Mouse (Mus musculus) thymus, adult 2 months (tissue): ENCODE measurements around the gene Fsd1. TPM values are rescaled to one million over a fixed set of nuclear protein-coding genes. Genes with fewer than 3 reads are reported as not detected.
"Not testable (repeated sequence)": the region's sequence is repeated elsewhere in the genome, so short reads cannot be mapped to it uniquely, and the experiment has no call there.

Source experiments
- DNase-seq: peaks from one replicate; pipeline ENCODE4 v3.0.0; 2021
- H3K27ac ChIP-seq: fragments of 200-500 bp; 2 replicates; pipeline ENCODE4 v1.5.1; 2012; ENCODE audit warnings: low read length, control low read depth; ENCODE audit not compliant: control insufficient read depth, insufficient read depth
- H3K27me3 ChIP-seq: fragments of 200-500 bp; 2 replicates; pipeline ENCODE4 v1.6.1; 2012; ENCODE audit warnings: mild to moderate bottlenecking, low read length, moderate library complexity, mixed read lengths; ENCODE audit not compliant: control insufficient read depth, insufficient read depth
- H3K36me3 ChIP-seq: fragments of 200-500 bp; 2 replicates; pipeline ENCODE4 v1.6.1; 2012; ENCODE audit warnings: mild to moderate bottlenecking, low read length, moderate library complexity; ENCODE audit not compliant: control insufficient read depth, insufficient read depth
- H3K4me1 ChIP-seq: fragments of 200-500 bp; replicated peaks from 2 replicates; pipeline ENCODE4 v1.6.1; 2012; ENCODE audit warnings: low read length; ENCODE audit not compliant: control insufficient read depth, insufficient read depth
- H3K4me3 ChIP-seq: fragments of 200-500 bp; 2 replicates; pipeline ENCODE4 v1.5.1; 2012; ENCODE audit warnings: mild to moderate bottlenecking, low read length, control low read depth, moderate library complexity; ENCODE audit not compliant: control insufficient read depth, insufficient read depth
- CTCF ChIP-seq: fragments of 200-500 bp; IDR thresholded peaks from 2 replicates; pipeline ENCODE4 v1.5.1; 2012; ENCODE audit warnings: mild to moderate bottlenecking, control low read depth, low read length, moderate library complexity, borderline replicate concordance; ENCODE audit not compliant: control insufficient read depth, poor library complexity, insufficient read depth; ENCODE audit errors: extremely low read depth
- POLR2A ChIP-seq: fragments of 200-500 bp; IDR thresholded peaks from 2 replicates; pipeline ENCODE4 v1.6.1; 2012; ENCODE audit warnings: mild to moderate bottlenecking, low read length, control low read depth, moderate library complexity; ENCODE audit not compliant: control insufficient read depth, poor library complexity, insufficient read depth; ENCODE audit errors: extremely low read depth
- WGBS: fragments of 180-500 bp; shearing (Covaris S2); methylation state at CpG from one replicate; pipeline ENCODE4 v1.1.7; 2018; 5-methylcytosine and 5-hydroxymethylcytosine counted together
- polyA plus RNA-seq: library from polyadenylated mRNA; depleted of rRNA; stranded (reverse); fragments of >200 nt; gene quantifications from 2 replicates; pipeline ENCODE4 v1.2.3, GENCODE M21; 2012; rRNA removed

Fsd1 gene
- 0.26 and 0.62 TPM in 2 replicates for polyA plus RNA-seq

DNA sequence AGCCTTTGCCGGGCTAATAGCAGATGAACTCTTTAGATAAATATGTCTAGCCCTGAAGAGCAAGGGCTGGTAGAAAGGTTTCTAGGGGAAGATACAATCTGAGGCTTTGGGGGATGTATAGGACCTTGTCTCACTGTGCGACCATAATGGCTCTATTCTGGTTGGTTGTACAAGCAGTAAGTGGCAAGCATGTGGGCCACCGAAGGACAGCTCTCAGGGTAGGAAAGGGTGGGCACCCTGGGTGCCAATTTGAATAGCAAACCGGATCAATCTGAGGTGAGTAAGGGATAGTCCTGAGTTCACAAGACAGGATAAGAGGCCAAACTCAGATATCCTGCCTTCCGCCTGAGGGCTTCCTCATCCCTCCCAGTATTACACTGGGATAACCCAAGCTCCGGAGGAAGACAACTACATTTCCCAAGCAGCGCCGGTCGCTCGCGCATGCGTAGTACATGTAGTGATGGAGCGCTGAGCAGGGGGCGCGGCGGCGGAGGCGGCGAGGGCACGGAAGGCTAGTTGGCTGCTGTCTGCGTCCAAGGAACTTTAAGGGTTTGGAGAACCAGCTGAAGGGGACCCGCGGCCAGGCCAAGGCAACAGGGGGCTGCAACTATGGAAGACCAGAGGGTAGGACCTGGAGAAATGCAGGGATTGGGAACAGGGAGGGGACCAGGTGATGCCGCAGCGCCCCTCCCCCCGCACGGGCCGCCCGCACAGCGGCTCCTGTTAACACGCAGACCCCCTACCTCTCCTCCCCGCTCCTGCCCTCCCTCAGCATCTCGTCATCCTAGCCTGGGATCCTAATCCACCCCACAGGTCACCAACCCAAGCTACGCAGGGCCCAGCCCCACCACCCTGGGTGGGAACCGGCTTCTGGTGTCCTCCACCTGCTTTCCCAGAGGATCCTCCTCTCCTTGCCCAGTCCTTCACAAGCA is at the start of gene Fsd1:
TSS of gene Fsd1 (plus strand) at position 480 of the 932 bp plus-strand sequence.
- no peak for TF ChIP-seq CTCF
- no peak for TF ChIP-seq POLR2A
- 16% methylated on average over 35 of the region's 35 CpGs for WGBS
- Histone ChIP-seq H3K36me3 (no peaks in the 10 kb centered on the region), H3K27ac (no peak within 1 kb of the TSS), H3K4me1 (peaks cover 20% of the 10 kb centered on the region; the same call in 1 of the 2 replicates), H3K27me3 (no peaks in the 10 kb centered on the region; the same call in 1 of the 2 replicates), H3K4me3 (no peak within 1 kb of the TSS)
- DNase-seq = peak; percentile 23

DNA sequence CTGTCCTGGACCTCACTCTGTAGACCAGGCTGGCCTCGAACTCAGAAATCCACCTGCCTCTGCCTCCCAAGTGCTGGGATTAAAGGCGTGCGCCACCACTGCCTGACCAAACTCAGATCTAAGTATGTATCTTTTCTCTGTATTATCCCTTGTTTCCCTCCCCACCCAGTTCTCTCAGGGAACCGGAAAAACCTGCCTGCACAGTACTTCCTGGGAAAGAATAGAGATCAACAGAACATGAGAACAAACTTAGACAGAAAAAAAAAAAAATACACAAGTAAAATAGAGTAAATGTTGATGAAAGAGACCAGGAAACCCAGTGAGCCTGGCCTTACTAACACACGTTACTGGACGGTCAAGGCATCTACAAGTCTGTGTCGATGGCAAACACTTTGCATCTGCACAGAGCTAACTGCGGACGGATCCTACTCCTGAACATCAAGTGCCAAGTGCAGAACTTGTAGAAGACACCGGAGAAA is 41.9 kb upstream of the Fsd1 start:
- Histone ChIP-seq H3K27ac (peak overlapping the region; percentile 52), H3K4me3 (peak overlapping the region; percentile 68)
- H3K4me1 ChIP-seq, H3K36me3 ChIP-seq, H3K27me3 ChIP-seq, DNase-seq: not testable (repeated sequence)
- WGBS = 38% methylated on average over 10 of the region's 10 CpGs

DNA sequence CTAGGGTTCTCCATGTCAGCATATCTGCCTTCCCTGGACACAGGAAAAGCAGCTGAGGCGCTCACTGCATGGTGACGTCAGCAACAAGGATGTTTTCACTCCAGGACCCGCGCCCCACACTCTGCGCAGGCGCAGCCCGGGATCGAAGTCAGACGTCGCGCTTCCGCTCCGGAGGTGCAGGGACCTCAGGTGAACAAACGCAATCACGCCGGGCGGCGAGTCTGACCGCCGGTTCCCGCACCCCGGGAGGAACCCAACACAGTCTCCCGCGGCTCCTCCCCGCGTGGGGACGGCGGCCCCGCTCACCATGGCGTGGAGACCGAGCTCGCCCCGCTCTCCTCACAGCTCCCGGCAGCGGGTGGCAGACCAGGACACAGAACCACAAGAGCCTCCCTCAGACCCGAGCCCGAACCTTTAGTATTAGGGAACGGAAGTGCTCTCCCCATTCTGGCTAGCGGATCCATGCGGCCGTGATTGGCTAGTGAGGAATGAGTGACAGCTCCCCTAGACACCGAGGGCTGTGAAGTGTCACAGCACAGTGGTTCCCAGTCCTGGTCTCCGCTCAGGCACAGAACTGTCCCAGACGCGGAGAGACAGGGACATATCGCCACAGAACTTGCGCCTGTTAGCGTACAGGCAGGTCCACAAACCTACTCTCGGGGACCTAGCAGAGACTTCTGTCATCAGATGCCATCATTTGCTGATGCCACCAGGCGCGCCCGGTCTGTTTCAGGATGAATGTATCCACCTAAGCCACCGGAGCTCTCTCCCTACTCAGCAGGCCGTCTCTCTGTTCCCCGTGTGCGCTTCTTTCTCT is 41.2 kb upstream of the Fsd1 start:
- not testable (repeated sequence) for H3K27me3 ChIP-seq
- DNase-seq = peak; percentile 80
- TF ChIP-seq POLR2A = peak; percentile 45; the same call in 1 of the 2 replicates

DNA sequence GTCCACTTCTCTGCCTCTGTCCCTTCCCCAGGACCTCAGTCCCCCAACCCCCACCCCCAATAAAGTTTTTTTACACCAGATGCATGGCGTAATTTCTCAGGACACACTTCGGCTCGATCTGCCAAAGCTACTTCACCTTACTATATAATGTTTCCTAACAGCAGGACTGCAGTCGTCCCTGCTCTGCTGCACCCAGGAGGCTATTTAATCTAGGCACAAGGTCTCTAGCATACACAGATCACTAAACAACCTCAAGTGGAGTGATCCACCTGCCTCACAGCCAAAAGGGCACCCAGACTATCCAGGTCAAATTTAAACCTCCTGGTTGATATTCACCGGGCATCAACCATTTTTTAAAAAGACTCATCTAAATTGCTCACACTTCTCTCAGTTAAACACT is 40.6 kb upstream of the Fsd1 start:
- H3K27ac ChIP-seq = no peak overlapping the region
- peak overlapping the region; percentile 68; the same call in 1 of the 2 replicates for H3K4me3 ChIP-seq
- no peak for TF ChIP-seq POLR2A
- no peak for TF ChIP-seq CTCF
- 32% methylated on average over 5 of the region's 5 CpGs for WGBS
- H3K4me1 ChIP-seq = 0 out of 2 replicates have a peak, but pooled peaks cover 2% of the 10 kb centered on the region
- H3K36me3 ChIP-seq = no peaks in the 10 kb centered on the region
- DNase-seq = no peak
- no peaks in the 10 kb centered on the region for H3K27me3 ChIP-seq

More for the DNA sequence above, 41.2 kb upstream of the Fsd1 start:
- WGBS = under 1% methylated on average over 56 of the region's 56 CpGs
- Histone ChIP-seq H3K4me3 (peak overlapping the region; percentile 68), H3K27ac (peak overlapping the region; percentile 52)
- H3K4me1 ChIP-seq, H3K36me3 ChIP-seq: not testable (repeated sequence)

DNA sequence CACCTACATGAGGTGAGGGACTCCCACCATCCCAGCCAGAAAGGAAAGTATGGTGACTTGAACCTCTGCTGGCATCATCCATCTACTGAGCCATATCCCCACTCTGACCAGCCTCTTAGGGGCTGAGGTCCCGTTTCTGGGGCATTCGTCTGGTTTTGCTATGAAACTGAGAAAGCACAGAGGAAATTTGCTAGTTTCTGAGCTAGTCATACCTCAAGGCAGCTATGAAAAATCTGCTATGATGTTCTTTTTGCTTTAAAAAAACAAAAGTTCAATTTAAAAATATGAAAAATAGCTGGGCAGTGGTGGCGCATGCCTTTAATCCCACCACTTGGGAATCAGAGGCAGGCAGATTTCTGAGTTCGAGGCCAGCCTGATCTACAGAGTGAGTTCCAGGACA is 37.7 kb upstream of the Fsd1 start:
- Histone ChIP-seq H3K36me3 (no peaks in the 10 kb centered on the region), H3K27ac (no peak overlapping the region), H3K27me3 (no peaks in the 10 kb centered on the region), H3K4me1 (0 out of 2 replicates have a peak, but pooled peaks cover 2% of the 10 kb centered on the region), H3K4me3 (no peak overlapping the region)
- no peak for DNase-seq
- TF ChIP-seq POLR2A (no peak), CTCF (no peak)
- 92% methylated on average over 4 of the region's 4 CpGs for WGBS

DNA sequence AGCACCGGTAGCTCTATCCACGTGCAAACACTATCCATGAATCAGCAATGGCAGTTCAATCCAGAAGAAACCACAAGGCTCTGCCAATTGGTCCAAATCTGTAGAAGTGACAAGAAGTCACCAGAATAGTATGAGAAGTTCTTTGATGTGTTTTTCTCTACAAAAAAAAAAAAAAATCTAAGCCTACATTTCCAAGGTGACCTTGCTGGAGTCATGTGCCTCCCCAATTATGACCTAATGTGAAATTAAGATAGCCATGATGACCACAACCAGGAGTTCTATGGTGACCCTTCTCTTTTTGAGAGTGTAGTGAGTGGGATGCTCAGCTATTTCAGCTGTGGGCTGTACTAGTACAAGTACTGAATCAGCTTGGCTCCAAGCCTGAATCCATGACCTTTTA is 36.9 kb upstream of the Fsd1 start, which contains the start of gene Zfp119b:
TSS of gene Zfp119b (minus strand) at position 101 of the 400 bp plus-strand sequence.
- no peak within 1 kb of the TSS for H3K27ac ChIP-seq
- no peaks in the 10 kb centered on the region for H3K4me1 ChIP-seq
- H3K27me3 ChIP-seq = no peaks in the 10 kb centered on the region
- no peaks in the 10 kb centered on the region for H3K36me3 ChIP-seq
- WGBS = 60% methylated on average over 2 of the region's 2 CpGs
- H3K4me3 ChIP-seq = no peak within 1 kb of the TSS
- no peak for TF ChIP-seq CTCF
- TF ChIP-seq POLR2A = no peak
- DNase-seq = no peak
